Mouse (Mus musculus) adrenal gland, adult 10 weeks (tissue): Measurements from ENCODE around the gene Morn5. TPM values are rescaled to one million over a fixed set of nuclear protein-coding genes. Genes with fewer than 3 reads are reported as not detected.

Experiments used
- polyA plus RNA-seq: library from polyadenylated mRNA; stranded (reverse); fragments of 350-450 nt; fragmentation: Illumina TruSeq; extraction: RNeasy Lipid Tissue Mini Kit (QIAGEN cat#74804); gene quantifications from one replicate; pipeline ENCODE4 v1.2.3, GENCODE M21; 2014; ENCODE audit warnings: low read depth, low replicate concordance

Gene Morn5
- not detected for polyA plus RNA-seq

GRCm38 (mm10) chr2:36048748-36049566 lies at the start of gene Morn5, which contains the start of gene Ndufa8:
Gene Morn5 (plus strand): TSS chr2:36049458.
Gene Ndufa8 (minus strand): TSS chr2:36049406.

GRCm38 (mm10) chr2:36104956-36105741 lies 55.9 kb downstream of the Morn5 start, which contains the start of gene Lhx6:
Gene Lhx6 (minus strand): TSS chr2:36105408.

Other genes starting within 250 kb of the Morn5 start
- 1.3 TPM for gene Ttll11, start 69.5 kb upstream of the Morn5 start, polyA plus RNA-seq
- 4.1 TPM for gene Ndufa8, start 52 bp upstream of the Morn5 start, polyA plus RNA-seq
- gene Lhx6, start 56.0 kb downstream of the Morn5 start, polyA plus RNA-seq: 1.1 TPM
- 28.6 TPM for gene Mrrf, start 86.9 kb downstream of the Morn5 start, polyA plus RNA-seq
- gene Rbm18, start 87.3 kb downstream of the Morn5 start, polyA plus RNA-seq: 75.4 TPM
- gene Ptgs1, start 181.0 kb downstream of the Morn5 start, polyA plus RNA-seq: 9.7 TPM